Mouse (Mus musculus) T-cell, adult 2 months (primary cell): ENCODE measurements around the gene Uba6.

Experiments used
- DNase-seq: peaks from one replicate; pipeline ENCODE4 v3.0.0; 2022; ENCODE audit warnings: low spot score

Gene Uba6

GRCm38 (mm10) chr5:86072756-86073386, 99.7 kb downstream of the Uba6 start:
- no peak for DNase-seq

GRCm38 (mm10) chr5:86071538-86071937, 101.1 kb downstream of the Uba6 start, which contains the start of gene Stap1:
Gene Stap1, plus strand, starts transcription at chr5:86071746.
- peak; percentile 76 for DNase-seq

- DNase-seq, result peak; percentile 58
These were observed 103.5 kb downstream of the Uba6 start for GRCm38 (mm10) chr5:86069121-86069520.

- no peak for DNase-seq
These were observed 104.2 kb downstream of the Uba6 start for GRCm38 (mm10) chr5:86068451-86068850.

- peak; percentile 86 for DNase-seq
These were observed 106.1 kb downstream of the Uba6 start for GRCm38 (mm10) chr5:86066551-86066929.

GRCm38 (mm10) chr5:86065876-86066550, 106.6 kb downstream of the Uba6 start:
- DNase-seq, result no peak

- peak; percentile 97 for DNase-seq
These were observed 107.3 kb downstream of the Uba6 start, which contains the start of gene Cenpc1 for GRCm38 (mm10) chr5:86065101-86065875. Gene Cenpc1, minus strand, starts transcription at chr5:86065583.

GRCm38 (mm10) chr5:86063501-86063900, 109.1 kb downstream of the Uba6 start:
- DNase-seq, result no peak
